In the genomic region with DNA sequence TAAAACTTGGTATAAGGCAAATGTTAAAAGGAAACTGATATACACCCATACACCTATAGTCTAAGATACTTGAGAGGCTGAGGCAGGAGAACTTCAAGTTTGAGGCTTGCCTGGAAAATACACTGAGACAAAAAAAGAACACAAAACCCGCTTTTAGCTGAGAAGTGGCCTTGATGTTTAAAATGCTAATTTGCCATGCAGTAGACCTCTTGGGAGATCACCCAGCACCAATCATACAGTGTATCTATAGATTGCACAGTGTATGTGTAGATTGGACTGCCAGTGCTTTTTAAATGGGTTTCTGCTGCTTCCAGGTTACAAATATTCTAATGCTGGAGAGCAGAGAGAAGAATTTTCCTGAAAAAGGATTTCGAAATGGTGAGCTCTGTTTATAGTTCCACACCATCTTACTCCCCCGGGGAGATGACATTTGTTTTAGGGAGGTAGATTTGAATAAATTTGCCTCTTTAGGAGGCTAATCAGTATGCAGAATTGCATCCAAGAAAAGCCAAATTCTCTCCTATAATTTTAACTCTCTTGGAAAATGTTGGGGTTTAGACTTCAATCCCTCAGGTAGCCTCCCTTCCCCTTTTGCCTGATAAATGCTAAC, we compare ENCODE assay signal across 28 mouse cellular contexts.
DNase-seq lines count a peak whose midpoint lies in the region; ATAC-seq lines count a peak whose summit lies in the region.
"Had no signal": no experiment of that assay in that cellular context is flagged by ENCODE, and none has a peak within 500 bp of the region (broad histone marks: within the 10 kb centered on the region; RNA-seq: fewer than 3 reads in every experiment).

No protein-coding gene starts in this region.

- intact Hi-C loops in left cerebral cortex, postnatal 36 days (cut with DNase I), result no loop called here

- no peak overlapping the region for H3K27ac ChIP-seq in hindbrain, embryonic 11.5 days (ENCODE audit: low read depth, low read length)
- H3K27ac ChIP-seq: forebrain, embryonic 15.5 days; hindbrain, embryonic 14.5 days; limb, embryonic 13.5 days; lung, embryonic 15.5 days; midbrain, embryonic 10.5 days; midbrain, embryonic 15.5 days; neural tube, embryonic 15.5 days had no signal

- H3K4me2 ChIP-seq in hindbrain, embryonic 11.5 days (replicated peaks; ENCODE audit: low read depth, low read length), result no peak overlapping the region
- H3K4me2 ChIP-seq: forebrain, embryonic 15.5 days; heart, embryonic 11.5 days; hindbrain, embryonic 14.5 days; limb, embryonic 13.5 days; liver, embryonic 11.5 days; lung, embryonic 15.5 days; midbrain, embryonic 15.5 days; neural tube, embryonic 15.5 days had no signal

- H3K27me3 ChIP-seq in hindbrain, embryonic 11.5 days (ENCODE audit: control insufficient read depth, insufficient read depth, low read length), result no peaks in the 10 kb centered on the region
- H3K27me3 ChIP-seq: forebrain, embryonic 15.5 days; limb, embryonic 13.5 days; lung, embryonic 15.5 days; midbrain, embryonic 15.5 days; neural tube, embryonic 15.5 days had no signal

- no peaks in the 10 kb centered on the region for H3K4me1 ChIP-seq in hindbrain, embryonic 11.5 days (replicated peaks; ENCODE audit: control insufficient read depth, insufficient read depth, low read length)
- H3K4me1 ChIP-seq: forebrain, embryonic 15.5 days; limb, embryonic 13.5 days; lung, embryonic 15.5 days; midbrain, embryonic 15.5 days; neural tube, embryonic 15.5 days had no signal

- no peaks in the 10 kb centered on the region for H3K36me3 ChIP-seq in hindbrain, embryonic 11.5 days (ENCODE audit: control insufficient read depth, insufficient read depth, low read length)
- H3K36me3 ChIP-seq: forebrain, embryonic 15.5 days; limb, embryonic 13.5 days; lung, embryonic 15.5 days; midbrain, embryonic 10.5 days; midbrain, embryonic 15.5 days; neural tube, embryonic 15.5 days had no signal

- no peaks in the 10 kb centered on the region for H3K9me3 ChIP-seq in hindbrain, embryonic 11.5 days (ENCODE audit: control insufficient read depth, low read length)
- H3K9me3 ChIP-seq: forebrain, embryonic 15.5 days; limb, embryonic 13.5 days; lung, embryonic 15.5 days; midbrain, embryonic 10.5 days; midbrain, embryonic 15.5 days; neural tube, embryonic 15.5 days had no signal

- WGBS in hindbrain, embryonic 11.5 days, result 75% methylated on average over 3 of the region's 3 CpGs

- ATAC-seq in hindbrain, embryonic 11.5 days (ENCODE audit: low FRiP score), result no peak
- ATAC-seq: forebrain, embryonic 15.5 days; intestine, postnatal 0 days; midbrain, embryonic 15.5 days had no signal

- H3K9ac ChIP-seq in hindbrain, embryonic 11.5 days (ENCODE audit: low read depth, low read length), result no peak overlapping the region
- H3K9ac ChIP-seq: forebrain, embryonic 15.5 days; hindbrain, embryonic 14.5 days; limb, embryonic 13.5 days; lung, embryonic 15.5 days; midbrain, embryonic 15.5 days; neural tube, embryonic 15.5 days had no signal

- H3K4me3 ChIP-seq in hindbrain, embryonic 11.5 days (ENCODE audit: low read depth, low read length), result no peak overlapping the region
- H3K4me3 ChIP-seq: forebrain, embryonic 15.5 days; limb, embryonic 13.5 days; lung, embryonic 15.5 days; midbrain, embryonic 10.5 days; midbrain, embryonic 15.5 days; neural tube, embryonic 15.5 days had no signal

- peak; percentile 6 for DNase-seq in layer of hippocampus, adult 11-12 months (ENCODE audit: low spot score)
- DNase-seq in layer of hippocampus, postnatal 25 days (ENCODE audit: extremely low spot score in 1 of 2, low spot score in 1 of 2), result no peak
- peak; percentile 75 for DNase-seq in brain, adult 2 months (ENCODE audit: low read depth, low spot score)
- peak; percentile 23 to 61 for DNase-seq in frontal cortex, postnatal 36 days (ENCODE audit: low spot score in 2 of 2)
- peak; percentile 13 to 15 for DNase-seq in left cerebral cortex, postnatal 36 days (ENCODE audit: low spot score in 2 of 2)
- no peak for DNase-seq in spleen, postnatal 10 days (ENCODE audit: low spot score in 2 of 2)
- no peak for DNase-seq in hindbrain, embryonic 11.5 days (ENCODE audit: low spot score)
- DNase-seq: adrenal gland, adult 8-10 months; B cell, adult 2 months; cerebellum, adult 9-10 months; gastrocnemius, postnatal 25 days; heart, adult 18-20 months; heart, postnatal 4 days; kidney, adult 9 months; kidney, postnatal 10 days; layer of hippocampus, adult 9-11 months; retina, postnatal 1 day; thymus, postnatal 14 days had no signal

Comparison
In these comparisons a context has a peak if more than half of its experiments do, and no peak if none do; other contexts are left out.
1. DNase-seq: peak in layer of hippocampus, adult 11-12 months (single experiment), brain, adult 2 months (single experiment), frontal cortex, postnatal 36 days (2 of 2) and left cerebral cortex, postnatal 36 days (2 of 2); none in layer of hippocampus, postnatal 25 days (0 of 2), spleen, postnatal 10 days (0 of 2) and hindbrain, embryonic 11.5 days (single experiment).